11 mouse cellular contexts compared by ENCODE assay signal in the genomic region with DNA sequence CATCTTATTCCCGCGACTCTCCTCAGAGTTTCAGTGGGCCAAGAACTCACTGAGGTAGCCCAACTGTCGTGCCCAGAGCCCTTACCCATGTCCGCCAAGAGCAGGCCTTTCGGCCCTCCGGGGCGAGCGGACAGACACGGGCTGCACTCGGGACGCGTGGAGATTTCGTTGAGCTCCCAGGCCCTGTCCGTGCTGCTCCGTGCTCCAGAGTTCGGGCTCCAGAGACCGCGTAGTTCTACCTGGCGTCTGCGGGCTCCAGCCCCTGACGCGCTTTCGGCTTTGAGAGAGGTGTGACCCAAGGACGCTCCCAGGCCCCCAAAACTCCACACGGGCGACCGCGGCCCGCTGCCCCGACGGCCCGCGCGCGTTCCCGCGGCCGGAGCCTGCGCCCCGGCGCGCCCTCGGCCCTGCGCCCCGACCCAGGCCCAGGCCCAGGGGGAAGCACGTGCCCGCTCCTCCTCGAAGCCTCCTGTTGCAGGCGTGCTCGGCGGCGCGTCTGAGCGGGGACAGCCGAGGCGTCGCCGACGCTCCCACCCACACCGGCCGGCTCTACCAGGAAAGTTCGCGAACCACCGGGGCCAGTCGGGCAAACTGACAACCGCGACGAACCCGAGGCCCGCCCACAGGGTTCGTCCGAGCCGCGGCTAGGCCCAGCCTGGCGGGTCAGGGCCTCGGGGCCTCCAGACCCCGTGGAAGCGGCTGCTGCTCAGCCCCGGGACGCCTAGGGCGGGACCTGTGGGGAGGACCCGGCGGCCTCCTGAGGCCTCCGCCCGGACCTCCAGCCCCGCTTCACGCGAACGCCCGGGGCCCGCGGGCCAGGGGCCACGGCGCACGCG. TPM values are rescaled to one million over a fixed set of nuclear protein-coding genes. Genes with fewer than 3 reads are reported as not detected.
DNase-seq lines count a peak whose midpoint lies in the region; ATAC-seq lines count a peak whose summit lies in the region.
"Had no signal": no experiment of that assay in that cellular context is flagged by ENCODE, and none has a peak within 500 bp of the region (broad histone marks: within the 10 kb centered on the region; RNA-seq: fewer than 3 reads in every experiment).

No protein-coding gene starts in this region.

- H3K9me3 ChIP-seq in forebrain, embryonic 12.5 days: no peaks in the 10 kb centered on the region
- no peaks in the 10 kb centered on the region for H3K9me3 ChIP-seq in intestine, embryonic 14.5 days (ENCODE audit: control insufficient read depth, low read length)
- H3K9me3 ChIP-seq in midbrain, embryonic 15.5 days: no peaks in the 10 kb centered on the region

- peak overlapping the region; percentile 86 for H3K27ac ChIP-seq in forebrain, embryonic 12.5 days
- no peak overlapping the region for H3K27ac ChIP-seq in intestine, embryonic 14.5 days (ENCODE audit: low read depth)
- peak overlapping the region; percentile 58 for H3K27ac ChIP-seq in midbrain, embryonic 15.5 days

- DNase-seq in gastrocnemius, postnatal 14 days: peak; percentile 10
- no peak for DNase-seq in gastrocnemius, adult 18-20 months (ENCODE audit: low spot score)
- DNase-seq in ES-CJ7 (ENCODE audit: low read depth, low spot score): peak; percentile 47
- DNase-seq in intestine, embryonic 14.5 days (ENCODE audit: low spot score): peak; percentile 84
- DNase-seq in thymus, postnatal 14 days: no peak
- no peak for DNase-seq in layer of hippocampus, postnatal 25 days (ENCODE audit: extremely low spot score in 1 of 2, low spot score in 1 of 2)

- H3K4me3 ChIP-seq in forebrain, embryonic 12.5 days (replicated peaks): peak overlapping the region; percentile 79
- H3K4me3 ChIP-seq in intestine, embryonic 14.5 days (ENCODE audit: low read depth, low read length): peak overlapping the region; percentile 13
- H3K4me3 ChIP-seq in midbrain, embryonic 15.5 days: peak overlapping the region; percentile 18
- H3K4me3 ChIP-seq: erythroblast, embryonic 14.5 days; myocyte had no signal

- peaks cover 50% of the 10 kb centered on the region for H3K4me1 ChIP-seq in forebrain, embryonic 12.5 days
- no peaks in the 10 kb centered on the region; the same call in 1 of the 2 replicates for H3K4me1 ChIP-seq in intestine, embryonic 14.5 days (replicated peaks; ENCODE audit: control insufficient read depth, insufficient read depth, low read length)
- H3K4me1 ChIP-seq in midbrain, embryonic 15.5 days: peaks cover 29% of the 10 kb centered on the region

- H3K36me3 ChIP-seq in forebrain, embryonic 12.5 days (replicated peaks): peaks cover 9% of the 10 kb centered on the region; the same call in 1 of the 2 replicates
- H3K36me3 ChIP-seq in intestine, embryonic 14.5 days (ENCODE audit: control insufficient read depth, insufficient read depth, low read length): no peaks in the 10 kb centered on the region
- H3K36me3 ChIP-seq in midbrain, embryonic 15.5 days (replicated peaks): no peaks in the 10 kb centered on the region

- peak overlapping the region; percentile 78 for H3K4me2 ChIP-seq in forebrain, embryonic 12.5 days
- no peak overlapping the region for H3K4me2 ChIP-seq in intestine, embryonic 14.5 days (ENCODE audit: low read length)
- H3K4me2 ChIP-seq in midbrain, embryonic 15.5 days: peak overlapping the region; percentile 35

- WGBS in forebrain, embryonic 12.5 days: 3% methylated on average over 95 of the region's 96 CpGs
- 2% methylated on average over 94 of the region's 96 CpGs for WGBS in intestine, embryonic 14.5 days
- WGBS in midbrain, embryonic 15.5 days: 4% methylated on average over 92 of the region's 96 CpGs

- ATAC-seq in forebrain, embryonic 12.5 days (ENCODE audit: low FRiP score): peak; percentile 49
- ATAC-seq in intestine, embryonic 14.5 days (replicated peaks; ENCODE audit: low FRiP score, low TSS enrichment, low read depth): peak; percentile 49; the same call in 1 of the 2 replicates
- peak; percentile 30; the same call in 1 of the 2 replicates for ATAC-seq in midbrain, embryonic 15.5 days (replicated peaks)

- intact Hi-C loops in gastrocnemius, postnatal 14 days (cut with DNase I; ENCODE audit: low total_unique reads): loop anchor here (10.0 kb wide), 1 partner anchor 212 kb away; no protein-coding TSS in a partner anchor

- peaks cover 51% of the 10 kb centered on the region for H3K27me3 ChIP-seq in forebrain, embryonic 12.5 days
- H3K27me3 ChIP-seq in intestine, embryonic 14.5 days (replicated peaks; ENCODE audit: control insufficient read depth, insufficient read depth, low read length): peaks cover 96% of the 10 kb centered on the region
- peaks cover 23% of the 10 kb centered on the region for H3K27me3 ChIP-seq in midbrain, embryonic 15.5 days (replicated peaks)

- H3K9ac ChIP-seq in forebrain, embryonic 12.5 days: peak overlapping the region; percentile 97
- no peak overlapping the region for H3K9ac ChIP-seq in intestine, embryonic 14.5 days (ENCODE audit: low read length)
- H3K9ac ChIP-seq in midbrain, embryonic 15.5 days: 0 out of 2 replicates have a peak overlapping the region, but pooled peaks have one; percentile 8

RNA-seq across cellular contexts. Expression of a gene that starts 9.7 kb away (rescaled TPM):
- total RNA-seq in gastrocnemius, postnatal 14 days (2021): not detected
- total RNA-seq in gastrocnemius, adult 18-20 months (2021): not detected
- polyA plus RNA-seq in forebrain, embryonic 12.5 days (2016; fragmentation: Nextera tagmentation; extraction: Ambion mirVana): 34.2 and 34.9 TPM in 2 replicates
- not detected in 2 replicates for polyA plus RNA-seq in intestine, embryonic 14.5 days (2014; fragmentation: Nextera tagmentation; extraction: Ambion mirVana)
- polyA plus RNA-seq in midbrain, embryonic 15.5 days (2015; fragmentation: Nextera tagmentation; extraction: Ambion mirVana): 11.5 and 12.2 TPM in 2 replicates
- total RNA-seq in layer of hippocampus, postnatal 25 days (2021): 1 to 10 TPM; 4.1 to 4.2 TPM
- total RNA-seq: MEL had no signal
- polyA plus RNA-seq: erythroblast, embryonic 14.5 days had no signal

Comparison
In these comparisons a context has a peak if more than half of its experiments do, and no peak if none do; other contexts are left out.
1. DNase-seq: peak in gastrocnemius, postnatal 14 days (single experiment), ES-CJ7 (single experiment) and intestine, embryonic 14.5 days (single experiment); none in gastrocnemius, adult 18-20 months (single experiment), thymus, postnatal 14 days (single experiment) and layer of hippocampus, postnatal 25 days (0 of 2).
2. H3K4me3 ChIP-seq: peak in every context shown above with its lines; median percentile 79 in forebrain, embryonic 12.5 days; 18 in midbrain, embryonic 15.5 days; 13 in intestine, embryonic 14.5 days.
3. RNA of a gene that starts 9.7 kb away (total RNA-seq): 4.1 to 4.2 TPM in layer of hippocampus, postnatal 25 days; not detected in gastrocnemius, postnatal 14 days and not detected in gastrocnemius, adult 18-20 months; every median in the first group is over 4 times any median in the second.
4. Peak in every context shown above with its lines, with median percentiles within 50 percentile points of each other: ATAC-seq.